Mouse (Mus musculus) MEL (cell line): Measurements from ENCODE around the gene Dusp14.

Experiments
- CTCF ChIP-seq, 3 experiments: IDR thresholded peaks in 2 of 3; conservative IDR thresholded peaks in 1 of 3; 2 replicates each; pipeline ENCODE4 v1.5.1; 2011 to 2012; ENCODE audit warnings: low read length in 3 of 3, low read depth in 2 of 3, mild to moderate bottlenecking in 2 of 3, improper control_type of control experiment in 1 of 3, inconsistent platforms in 1 of 3, mixed read lengths in 1 of 3, moderate library complexity in 1 of 3; ENCODE audit not compliant: control insufficient read depth in 1 of 3, insufficient read depth in 1 of 3, poor library complexity in 1 of 3, severe bottlenecking in 1 of 3
- EP300 ChIP-seq, 2 experiments: IDR thresholded peaks; 2 replicates each; pipeline ENCODE4 v1.6.1; 2011; ENCODE audit warnings: improper control_type of control experiment in 2 of 2, low read length in 2 of 2, low read depth in 1 of 2, mild to moderate bottlenecking in 1 of 2
- GATA1 ChIP-seq: IDR thresholded peaks from 2 replicates; pipeline ENCODE4 v1.6.1; 2011; ENCODE audit warnings: low read depth, low read length, improper control_type of control experiment
- NRF1 ChIP-seq: IDR thresholded peaks from 2 replicates; pipeline ENCODE4 v1.6.1; 2014; ENCODE audit warnings: low read depth, mild to moderate bottlenecking, inconsistent platforms, low read length, improper control_type of control experiment, moderate library complexity; ENCODE audit not compliant: poor library complexity, insufficient read depth, severe bottlenecking
- POLR2A ChIP-seq, 2 experiments: IDR thresholded peaks; 2 replicates each; pipeline ENCODE4 v1.6.1; 2011 to 2012; ENCODE audit warnings: low read length in 2 of 2, mild to moderate bottlenecking in 2 of 2, control low read depth in 1 of 2, improper control_type of control experiment in 1 of 2, low read depth in 1 of 2, moderate library complexity in 1 of 2; ENCODE audit not compliant: control insufficient read depth in 1 of 2, insufficient read depth in 1 of 2, poor library complexity in 1 of 2
- RCOR1 ChIP-seq: IDR thresholded peaks from 2 replicates; pipeline ENCODE4 v1.6.1; 2012; ENCODE audit warnings: low read depth, mild to moderate bottlenecking, inconsistent platforms, low read length, improper control_type of control experiment
- ZC3H11A ChIP-seq: IDR thresholded peaks from 2 replicates; pipeline ENCODE4 v1.6.1; 2012; ENCODE audit warnings: low read depth, mild to moderate bottlenecking, inconsistent platforms, low read length, improper control_type of control experiment
- ZNF384 ChIP-seq: IDR thresholded peaks from 2 replicates; pipeline ENCODE4 v1.6.1; 2012; ENCODE audit warnings: low read depth, mild to moderate bottlenecking, inconsistent platforms, low read length, improper control_type of control experiment

DNA sequence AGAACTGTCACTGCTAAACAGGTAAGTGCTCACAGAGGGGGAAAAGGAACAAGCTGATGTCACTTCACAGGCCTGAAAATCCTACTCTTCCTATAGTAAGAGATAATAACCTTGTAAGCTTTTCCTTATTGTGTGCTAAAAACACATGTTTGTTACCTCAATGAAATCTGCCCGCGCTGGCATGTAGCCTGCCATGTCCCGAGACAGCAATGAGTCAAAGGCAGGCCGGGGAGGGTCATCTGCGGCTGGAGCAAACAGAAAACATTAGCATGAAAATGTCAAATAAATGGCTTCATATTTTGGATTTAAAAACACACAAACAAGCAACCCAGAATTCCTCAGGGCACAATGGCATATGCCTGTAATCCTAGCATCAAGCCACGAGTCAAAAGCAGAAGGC lies 35.0 kb upstream of the Dusp14 start:
- TF ChIP-seq ZNF384: no peak
- TF ChIP-seq CTCF (IDR thresholded peaks at IDR 0.05 in 2 of 3, conservative IDR thresholded peaks at IDR 0.05 in 1 of 3; ENCODE audit: control insufficient read depth in 1 of 3, insufficient read depth in 1 of 3, low read depth in 2 of 3, low read length in 3 of 3, poor library complexity in 1 of 3, severe bottlenecking in 1 of 3): no peak
- TF ChIP-seq NRF1: no peak
- TF ChIP-seq POLR2A (IDR thresholded peaks at IDR 0.05; ENCODE audit: control insufficient read depth in 1 of 2, insufficient read depth in 1 of 2, low read depth in 1 of 2, low read length in 2 of 2, poor library complexity in 1 of 2): no peak
- TF ChIP-seq ZC3H11A: no peak
- no peak for TF ChIP-seq GATA1
- TF ChIP-seq EP300 (IDR thresholded peaks at IDR 0.05; ENCODE audit: low read depth in 1 of 2, low read length in 2 of 2): no peak
- TF ChIP-seq RCOR1: no peak
